In the genomic region with DNA sequence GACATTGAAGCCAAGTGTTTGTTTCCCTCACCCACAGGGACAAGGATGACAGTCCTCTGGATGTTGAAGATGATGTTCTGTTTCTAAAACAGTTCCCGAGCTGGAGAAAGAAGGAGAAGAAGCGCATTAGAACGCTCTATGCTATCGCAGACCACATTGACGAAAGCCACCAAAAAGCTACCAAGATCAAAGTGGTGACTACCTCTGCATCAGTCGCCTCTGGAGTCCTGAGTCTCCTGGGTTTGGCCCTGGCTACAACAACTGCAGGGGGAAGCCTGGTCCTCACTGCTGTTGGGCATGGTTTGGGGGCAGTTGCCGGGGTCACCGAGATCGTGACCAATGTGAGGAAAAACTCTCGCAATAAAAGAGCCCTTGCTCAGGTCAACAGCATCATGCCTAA, we compare ENCODE assay signal across 14 mouse cellular contexts. TPM values are rescaled to one million over a fixed set of nuclear protein-coding genes. Genes with fewer than 3 reads are reported as not detected.
DNase-seq lines count a peak whose midpoint lies in the region; TF ChIP-seq lines count a peak whose summit lies in the region.
"Had no signal": no experiment of that assay in that cellular context is flagged by ENCODE, and none has a peak within 500 bp of the region (broad histone marks: within the 10 kb centered on the region; RNA-seq: fewer than 3 reads in every experiment).

A gene (minus strand): TSS at position 101 of the 400 bp plus-strand sequence.

- intact Hi-C loops in heart, postnatal 10 days (cut with DNase I) = no loop called here

- no peaks in the 10 kb centered on the region for H3K9me3 ChIP-seq in midbrain, embryonic 10.5 days (replicated peaks)
- H3K9me3 ChIP-seq: forebrain, embryonic 15.5 days; midbrain, embryonic 15.5 days; neural tube, embryonic 12.5 days had no signal

- no peak within 1 kb of the TSS for H3K27ac ChIP-seq in thymus, adult 2 months (ENCODE audit: control insufficient read depth, insufficient read depth, low read length)
- H3K27ac ChIP-seq in midbrain, embryonic 10.5 days (replicated peaks) = no peak within 1 kb of the TSS
- H3K27ac ChIP-seq: forebrain, embryonic 15.5 days; macrophage; midbrain, embryonic 15.5 days; neural tube, embryonic 12.5 days had no signal

- H3K4me3 ChIP-seq in thymus, adult 2 months (ENCODE audit: control insufficient read depth, insufficient read depth, low read length) = no peak within 1 kb of the TSS
- no peak within 1 kb of the TSS for H3K4me3 ChIP-seq in midbrain, embryonic 10.5 days
- H3K4me3 ChIP-seq: forebrain, embryonic 15.5 days; midbrain, embryonic 15.5 days; neural tube, embryonic 12.5 days had no signal

- TF ChIP-seq CTCF in thymus, adult 2 months (IDR thresholded peaks at IDR 0.05; ENCODE audit: borderline replicate concordance, control insufficient read depth, extremely low read depth, insufficient read depth, low read length, poor library complexity) = no peak

- no peaks in the 10 kb centered on the region for H3K4me1 ChIP-seq in thymus, adult 2 months (replicated peaks; ENCODE audit: control insufficient read depth, insufficient read depth, low read length)
- peaks cover 21% of the 10 kb centered on the region for H3K4me1 ChIP-seq in midbrain, embryonic 10.5 days
- H3K4me1 ChIP-seq: forebrain, embryonic 15.5 days; neural tube, embryonic 12.5 days had no signal

- 94% methylated on average over 10 of the region's 10 CpGs for WGBS in thymus, adult 2 months
- 92% methylated on average over 10 of the region's 10 CpGs for WGBS in midbrain, embryonic 10.5 days

- DNase-seq in thymus, adult 2 months = no peak
- no peak for DNase-seq in thymus, postnatal 36 days
- DNase-seq in gonadal fat pad, adult 2 months (ENCODE audit: low read depth) = no peak
- no peak for DNase-seq in heart, postnatal 10 days
- no peak for DNase-seq in adrenal gland, postnatal 4 days (ENCODE audit: low spot score in 2 of 2)
- no peak for DNase-seq in right cerebral cortex, adult 2 months (ENCODE audit: low spot score in 2 of 2)
- no peak for DNase-seq in midbrain, embryonic 10.5 days (ENCODE audit: low spot score)
- DNase-seq: cerebellum, adult 18-20 months; kidney, postnatal 10 days; liver, postnatal 0 days had no signal

- no peak for TF ChIP-seq POLR2A in thymus, adult 2 months (IDR thresholded peaks at IDR 0.05; ENCODE audit: control insufficient read depth, extremely low read depth, insufficient read depth, low read length, poor library complexity)

- H3K36me3 ChIP-seq in thymus, adult 2 months (ENCODE audit: control insufficient read depth, insufficient read depth, low read length) = no peaks in the 10 kb centered on the region
- no peaks in the 10 kb centered on the region for H3K36me3 ChIP-seq in midbrain, embryonic 10.5 days
- H3K36me3 ChIP-seq: forebrain, embryonic 15.5 days; midbrain, embryonic 15.5 days; neural tube, embryonic 12.5 days had no signal

- no peaks in the 10 kb centered on the region for H3K27me3 ChIP-seq in thymus, adult 2 months (ENCODE audit: control insufficient read depth, insufficient read depth, low read length)
- no peaks in the 10 kb centered on the region; the same call in 1 of the 2 replicates for H3K27me3 ChIP-seq in midbrain, embryonic 10.5 days (ENCODE audit: low read depth, poor library complexity, severe bottlenecking)
- H3K27me3 ChIP-seq: forebrain, embryonic 15.5 days; midbrain, embryonic 15.5 days; neural tube, embryonic 12.5 days had no signal

RNA-seq across cellular contexts. Expression of the gene that starts here (rescaled TPM):
- polyA plus RNA-seq in thymus, adult 2 months (2012; rRNA removed) = 20.0 and 591 TPM in 2 replicates
- polyA plus RNA-seq in gonadal fat pad, adult 2 months (2012; rRNA removed) = 8.5 and 12.5 TPM in 2 replicates
- total RNA-seq in heart, postnatal 10 days (2021) = over 10,000 TPM in 1 of 2 experiments, 1,000 to 10,000 TPM in 1; 9,939 to 10,365 TPM
- 10 to 100 TPM in 1 of 2 experiments, 1 to 10 TPM in 1; 7.0 to 16.3 TPM for total RNA-seq in adrenal gland, postnatal 4 days (2021)
- polyA plus RNA-seq in midbrain, embryonic 10.5 days (2016; fragmentation: Nextera tagmentation; extraction: Ambion mirVana) = 0.16 and 0.25 TPM in 2 replicates
- polyA plus RNA-seq: forebrain, embryonic 15.5 days; macrophage had no signal

Comparison
In these comparisons a context has a peak if more than half of its experiments do, and no peak if none do; other contexts are left out.
1. RNA of the gene that starts here (total RNA-seq): 9,939 to 10,365 TPM in heart, postnatal 10 days; 7.0 to 16.3 TPM in adrenal gland, postnatal 4 days; every median in the first group is over 100 times any median in the second.